Mouse (Mus musculus): Measurements from ENCODE around the gene Gm1673. TPM values are rescaled to one million over a fixed set of nuclear protein-coding genes. Genes with fewer than 3 reads are reported as not detected.
A peak's percentile ranks its signal among the peaks of the same experiment; 100 is the strongest.
"Not testable (repeated sequence)": the region's sequence is repeated elsewhere in the genome, so short reads cannot be mapped to it uniquely, and the experiment has no call there.

Gene Gm1673
- polyA plus RNA-seq (2016; fragmentation: Nextera tagmentation; extraction: Ambion mirVana): 258 and 370 TPM in 2 replicates

GRCm38 (mm10) chr5:33983309-33984121 is at the start of gene Gm1673:
Gm1673 (plus strand) TSS chr5:33983433.
- Histone ChIP-seq H3K36me3 (peaks cover 31% of the 10 kb centered on the region), H3K27me3 (ENCODE audit: insufficient read depth, poor library complexity, severe bottlenecking) (peaks cover 8% of the 10 kb centered on the region; the same call in 1 of the 2 replicates), H3K27ac (peak within 1 kb of the TSS; percentile 96), H3K4me3 (peak within 1 kb of the TSS; percentile 97), H3K4me1 (replicated peaks) (peaks cover 48% of the 10 kb centered on the region), H3K9me3 (0 out of 2 replicates have a peak, but pooled peaks cover 5% of the 10 kb centered on the region)
- WGBS: under 1% methylated on average over 88 of the region's 88 CpGs
- peak; percentile 90 for DNase-seq (ENCODE audit: low spot score)

- Histone ChIP-seq H3K4me3 (peak overlapping the region; percentile 93; the same call in 1 of the 2 replicates), H3K4me1 (replicated peaks) (peaks cover 30% of the 10 kb centered on the region), H3K36me3 (peaks cover 55% of the 10 kb centered on the region), H3K27me3 (ENCODE audit: insufficient read depth, poor library complexity, severe bottlenecking) (no peaks in the 10 kb centered on the region), H3K27ac (no peak overlapping the region), H3K9me3 (peaks cover 17% of the 10 kb centered on the region; the same call in 1 of the 2 replicates)
- WGBS: 98% methylated on average over 2 of the region's 2 CpGs
- DNase-seq (ENCODE audit: low spot score): no peak
Measured at GRCm38 (mm10) chr5:33934081-33934480, 49.2 kb upstream of the Gm1673 start.

GRCm38 (mm10) chr5:33934877-33935276 is 48.4 kb upstream of the Gm1673 start:
- Histone ChIP-seq H3K4me1 (replicated peaks) (peaks cover 30% of the 10 kb centered on the region), H3K4me3 (peak overlapping the region; percentile 93), H3K27me3 (ENCODE audit: insufficient read depth, poor library complexity, severe bottlenecking) (no peaks in the 10 kb centered on the region), H3K36me3 (peaks cover 55% of the 10 kb centered on the region), H3K9me3 (peaks cover 18% of the 10 kb centered on the region), H3K27ac (no peak overlapping the region)
- no peak for DNase-seq (ENCODE audit: low spot score)
- WGBS: 87% methylated on average over 7 of the region's 7 CpGs

GRCm38 (mm10) chr5:33935700-33936111 is 47.5 kb upstream of the Gm1673 start:
- DNase-seq (ENCODE audit: low spot score): no peak
- under 1% methylated on average over 39 of the region's 39 CpGs for WGBS
- peaks cover 55% of the 10 kb centered on the region for H3K36me3 ChIP-seq
- H3K27me3 ChIP-seq (ENCODE audit: insufficient read depth, poor library complexity, severe bottlenecking): no peaks in the 10 kb centered on the region
- H3K4me3 ChIP-seq: peak overlapping the region; percentile 93
- peak overlapping the region; percentile 97 for H3K27ac ChIP-seq
- H3K9me3 ChIP-seq: peaks cover 21% of the 10 kb centered on the region
- H3K4me1 ChIP-seq (replicated peaks): peaks cover 30% of the 10 kb centered on the region

GRCm38 (mm10) chr5:33936120-33936707 is 47.0 kb upstream of the Gm1673 start, which contains the start of gene Nelfa:
Nelfa (minus strand) TSS chr5:33936413.
- H3K4me3 ChIP-seq: peak within 1 kb of the TSS; percentile 93
- WGBS: under 1% methylated on average over 61 of the region's 61 CpGs
- DNase-seq (ENCODE audit: low spot score): peak; percentile 98
- H3K9me3 ChIP-seq: peaks cover 26% of the 10 kb centered on the region
- peaks cover 53% of the 10 kb centered on the region for H3K36me3 ChIP-seq
- H3K27me3 ChIP-seq (ENCODE audit: insufficient read depth, poor library complexity, severe bottlenecking): no peaks in the 10 kb centered on the region
- peaks cover 30% of the 10 kb centered on the region for H3K4me1 ChIP-seq (replicated peaks)
- H3K27ac ChIP-seq: peak within 1 kb of the TSS; percentile 97

GRCm38 (mm10) chr5:33937230-33937629 is 46.0 kb upstream of the Gm1673 start:
- WGBS: 98% methylated on average over 2 of the region's 2 CpGs
- H3K4me1 ChIP-seq (replicated peaks): peaks cover 30% of the 10 kb centered on the region
- peak overlapping the region; percentile 93 for H3K4me3 ChIP-seq
- H3K27me3 ChIP-seq (ENCODE audit: insufficient read depth, poor library complexity, severe bottlenecking): no peaks in the 10 kb centered on the region
- H3K9me3 ChIP-seq: peaks cover 36% of the 10 kb centered on the region
- no peak for DNase-seq (ENCODE audit: low spot score)
- H3K27ac ChIP-seq: no peak overlapping the region
- peaks cover 43% of the 10 kb centered on the region for H3K36me3 ChIP-seq

GRCm38 (mm10) chr5:33938448-33938847 is 44.8 kb upstream of the Gm1673 start:
- Histone ChIP-seq H3K36me3 (peaks cover 36% of the 10 kb centered on the region), H3K4me1 (replicated peaks) (peaks cover 30% of the 10 kb centered on the region), H3K4me3 (no peak overlapping the region), H3K27ac (no peak overlapping the region), H3K27me3 (ENCODE audit: insufficient read depth, poor library complexity, severe bottlenecking) (no peaks in the 10 kb centered on the region), H3K9me3 (peaks cover 47% of the 10 kb centered on the region)
- DNase-seq (ENCODE audit: low spot score): no peak
- 92% methylated on average over 3 of the region's 3 CpGs for WGBS

- H3K4me3 ChIP-seq; H3K36me3 ChIP-seq; H3K4me1 ChIP-seq (replicated peaks); H3K27me3 ChIP-seq (ENCODE audit: insufficient read depth, poor library complexity, severe bottlenecking); H3K27ac ChIP-seq; DNase-seq (ENCODE audit: low spot score): not testable (repeated sequence)
- 85% methylated on average over 16 of the region's 16 CpGs for WGBS
- H3K9me3 ChIP-seq: peaks cover 49% of the 10 kb centered on the region
Measured at GRCm38 (mm10) chr5:33947035-33947434, 36.2 kb upstream of the Gm1673 start.

GRCm38 (mm10) chr5:33948314-33948713 is 34.9 kb upstream of the Gm1673 start:
- no peak for DNase-seq (ENCODE audit: low spot score)
- no peaks in the 10 kb centered on the region for H3K36me3 ChIP-seq
- no peaks in the 10 kb centered on the region for H3K4me1 ChIP-seq (replicated peaks)
- H3K27ac ChIP-seq: no peak overlapping the region
- peaks cover 43% of the 10 kb centered on the region for H3K9me3 ChIP-seq
- no peaks in the 10 kb centered on the region for H3K27me3 ChIP-seq (ENCODE audit: insufficient read depth, poor library complexity, severe bottlenecking)
- WGBS: 83% methylated on average over 4 of the region's 4 CpGs
- H3K4me3 ChIP-seq: no peak overlapping the region

- no peak for DNase-seq (ENCODE audit: low spot score)
- H3K27me3 ChIP-seq (ENCODE audit: insufficient read depth, poor library complexity, severe bottlenecking): no peaks in the 10 kb centered on the region
- H3K27ac ChIP-seq: no peak overlapping the region
- 88% methylated on average over 17 of the region's 17 CpGs for WGBS
- H3K9me3 ChIP-seq: peaks cover 27% of the 10 kb centered on the region
- no peak overlapping the region for H3K4me3 ChIP-seq
- H3K4me1 ChIP-seq (replicated peaks): no peaks in the 10 kb centered on the region
- no peaks in the 10 kb centered on the region for H3K36me3 ChIP-seq
Measured at GRCm38 (mm10) chr5:33953471-33954185, 29.6 kb upstream of the Gm1673 start.

- Histone ChIP-seq H3K4me3 (no peak overlapping the region), H3K36me3 (no peaks in the 10 kb centered on the region), H3K27me3 (ENCODE audit: insufficient read depth, poor library complexity, severe bottlenecking) (no peaks in the 10 kb centered on the region), H3K4me1 (replicated peaks) (no peaks in the 10 kb centered on the region), H3K9me3 (peaks cover 32% of the 10 kb centered on the region), H3K27ac (no peak overlapping the region)
- peak; percentile 69 for DNase-seq (ENCODE audit: low spot score)
- WGBS: 39% methylated on average over 10 of the region's 10 CpGs
Measured at GRCm38 (mm10) chr5:33954354-33954753, 28.9 kb upstream of the Gm1673 start.

GRCm38 (mm10) chr5:33955868-33956267 is 27.4 kb upstream of the Gm1673 start:
- Histone ChIP-seq H3K4me3 (no peak overlapping the region), H3K36me3 (no peaks in the 10 kb centered on the region), H3K27ac (no peak overlapping the region), H3K9me3 (peaks cover 32% of the 10 kb centered on the region), H3K27me3 (ENCODE audit: insufficient read depth, poor library complexity, severe bottlenecking) (no peaks in the 10 kb centered on the region), H3K4me1 (replicated peaks) (no peaks in the 10 kb centered on the region)
- DNase-seq (ENCODE audit: low spot score): no peak
- 84% methylated on average over 4 of the region's 4 CpGs for WGBS
